Mouse (Mus musculus): Measurements from ENCODE around the gene Espl1.

- TF ChIP-seq CTCF (IDR thresholded peaks at IDR 0.05; ENCODE audit: control insufficient read depth, insufficient read depth, insufficient replicate concordance, low read depth, low read length) (no peak), POLR2A (IDR thresholded peaks at IDR 0.05; ENCODE audit: control insufficient read depth, low read depth, low read length) (no peak)
Observed at GRCm38 (mm10) chr15:102257202-102258075, 38.6 kb upstream of the Espl1 start, which contains the start of gene Rarg.

All from testis, adult 2 months (tissue).